Mouse (Mus musculus) testis, postnatal 10 days (tissue): ENCODE results near the gene Cnot3.
"Not testable (repeated sequence)": the region's sequence is repeated elsewhere in the genome, so short reads cannot be mapped to it uniquely, and the experiment has no call there.

Experiments used
- DNase-seq: peaks from one replicate; pipeline ENCODE4 v3.0.0; 2021; ENCODE audit warnings: low spot score

The Cnot3 gene

DNA sequence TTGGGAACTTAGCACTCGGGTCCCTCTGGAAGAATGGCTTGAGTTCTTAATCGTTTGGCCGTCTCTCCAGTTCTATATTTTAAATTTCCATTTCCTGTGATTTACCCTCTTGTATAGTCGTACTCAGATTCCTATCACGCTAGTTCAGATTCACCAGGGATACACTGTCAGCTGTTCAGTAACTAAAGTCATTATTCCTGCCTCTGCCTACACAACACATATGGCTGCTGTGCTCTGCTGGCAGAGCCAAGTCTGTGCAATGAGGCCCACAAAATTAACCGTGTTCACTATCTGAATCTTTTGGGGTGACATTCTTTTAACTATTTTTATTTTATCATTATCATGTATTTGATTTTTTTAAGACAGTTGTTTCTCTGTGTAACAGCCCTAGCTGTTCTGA is 53.4 kb downstream of the Cnot3 start:
- DNase-seq = no peak

DNA sequence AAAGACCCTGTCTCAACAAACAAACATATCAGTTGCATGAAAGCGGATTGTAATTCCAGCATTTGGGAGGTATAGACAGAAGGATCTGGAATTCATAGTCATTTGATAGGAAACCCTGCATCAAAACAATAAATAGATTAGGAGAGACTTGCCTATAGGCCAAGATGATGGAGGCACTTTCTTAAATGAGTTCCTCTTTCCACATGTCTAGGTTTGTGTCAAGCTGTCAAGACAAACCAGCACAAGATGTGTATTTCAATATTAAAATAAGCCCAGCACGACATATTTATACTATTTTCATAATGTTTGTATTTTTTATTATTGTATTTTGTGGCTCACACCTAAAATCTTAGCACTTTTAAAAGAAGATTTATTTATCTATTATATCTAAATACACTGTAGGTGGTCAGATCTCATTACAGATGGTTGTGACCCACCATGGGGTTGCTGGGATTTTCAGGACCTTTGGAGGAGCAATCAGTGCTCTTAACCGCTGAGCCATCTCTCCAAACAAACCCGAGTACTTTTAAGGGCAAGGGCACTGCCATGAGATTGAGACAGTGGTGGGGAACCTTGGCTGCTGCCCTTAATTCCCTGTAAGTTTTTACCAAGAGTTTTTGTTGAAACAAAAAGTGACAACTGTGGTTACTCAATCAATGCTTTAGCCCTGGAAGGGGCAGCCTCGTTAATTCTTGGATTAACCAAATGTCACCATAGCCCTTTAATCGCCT is 58.2 kb downstream of the Cnot3 start:
- DNase-seq = no peak

DNA sequence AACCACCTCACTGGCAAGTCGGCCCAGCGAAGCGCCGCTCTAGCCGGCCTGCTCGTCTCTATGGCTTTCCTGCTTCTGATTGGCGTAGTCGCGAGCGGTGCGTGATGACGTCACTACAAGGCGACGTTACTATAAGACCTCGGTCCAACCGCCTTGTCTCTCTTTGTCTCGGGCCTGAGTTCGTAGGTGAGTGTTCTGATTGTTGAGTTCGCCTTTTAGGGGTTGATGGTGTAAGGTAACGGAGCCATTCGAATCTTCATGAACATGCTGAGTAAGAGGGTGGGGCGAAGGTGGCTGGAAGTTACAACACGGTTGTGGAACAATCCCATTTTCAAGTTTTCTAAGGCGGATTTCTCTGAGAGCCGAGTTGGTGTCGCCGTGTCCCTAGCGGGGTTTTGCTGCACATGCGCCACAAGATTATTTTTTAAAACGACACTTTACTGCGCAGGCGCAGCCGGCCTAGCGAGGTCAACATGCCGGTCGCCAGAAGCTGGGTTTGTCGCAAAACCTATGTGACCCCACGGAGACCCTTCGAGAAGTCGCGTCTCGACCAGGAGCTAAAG is 58.9 kb downstream of the Cnot3 start, which contains the start of gene Rps9:
Gene Rps9 (plus strand): TSS at position 115 of the 563 bp plus-strand sequence.
- peak; percentile 96 for DNase-seq

DNA sequence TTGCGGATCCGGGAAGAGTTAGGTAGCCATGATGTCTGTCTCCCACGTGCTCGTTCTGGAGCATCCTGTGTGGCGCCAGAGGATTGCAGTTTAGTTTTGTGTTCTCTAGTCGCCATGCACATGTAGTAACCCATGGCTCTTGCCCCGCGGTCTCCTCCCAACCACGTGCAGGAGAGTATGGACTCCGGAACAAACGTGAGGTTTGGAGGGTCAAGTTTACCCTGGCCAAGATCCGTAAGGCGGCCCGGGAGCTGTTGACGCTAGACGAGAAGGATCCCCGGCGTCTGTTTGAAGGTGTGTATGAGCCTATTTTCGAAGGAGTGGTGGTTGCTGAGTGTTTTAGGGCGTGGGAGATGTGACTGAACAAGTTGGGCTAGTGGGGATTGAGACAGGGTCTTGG is 59.4 kb downstream of the Cnot3 start:
- DNase-seq = no peak

DNA sequence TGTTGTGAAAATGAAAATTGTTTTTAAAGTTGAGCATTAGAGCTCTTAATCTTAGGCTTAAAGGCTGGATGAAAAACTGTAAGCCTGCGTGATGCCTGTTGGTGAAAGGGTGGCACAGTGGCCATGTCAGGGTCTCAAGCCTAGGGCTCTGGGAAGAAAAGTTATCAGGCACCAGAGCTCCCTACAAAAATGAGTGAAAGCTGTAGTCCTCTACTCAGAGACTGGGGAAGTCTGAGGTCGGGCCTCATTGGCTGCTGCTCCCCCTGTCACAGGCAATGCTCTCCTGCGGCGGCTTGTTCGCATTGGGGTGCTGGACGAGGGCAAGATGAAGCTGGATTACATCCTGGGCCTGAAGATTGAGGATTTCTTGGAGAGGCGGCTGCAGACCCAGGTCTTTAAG is 60.4 kb downstream of the Cnot3 start:
- not testable (repeated sequence) for DNase-seq

DNA sequence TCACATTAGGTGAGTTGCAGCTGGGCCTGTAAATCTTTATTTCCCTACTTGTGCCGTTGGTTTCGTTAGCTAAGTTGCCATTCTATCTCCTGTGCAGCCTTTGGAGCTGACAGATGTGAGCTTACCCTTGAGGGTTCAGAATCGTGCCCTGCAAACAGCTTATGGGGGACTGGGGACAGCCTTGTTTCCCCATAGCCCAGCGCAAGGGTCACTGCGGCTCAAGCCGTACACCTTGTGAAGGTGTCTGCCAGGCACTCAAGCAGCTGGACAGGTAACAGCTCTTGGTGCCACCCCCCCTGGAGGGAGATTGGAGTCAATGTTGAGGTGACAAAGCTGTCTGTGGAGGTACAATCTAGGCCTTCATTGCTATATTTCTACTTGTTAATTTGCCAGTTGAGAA is 60.8 kb downstream of the Cnot3 start:
- no peak for DNase-seq

DNA sequence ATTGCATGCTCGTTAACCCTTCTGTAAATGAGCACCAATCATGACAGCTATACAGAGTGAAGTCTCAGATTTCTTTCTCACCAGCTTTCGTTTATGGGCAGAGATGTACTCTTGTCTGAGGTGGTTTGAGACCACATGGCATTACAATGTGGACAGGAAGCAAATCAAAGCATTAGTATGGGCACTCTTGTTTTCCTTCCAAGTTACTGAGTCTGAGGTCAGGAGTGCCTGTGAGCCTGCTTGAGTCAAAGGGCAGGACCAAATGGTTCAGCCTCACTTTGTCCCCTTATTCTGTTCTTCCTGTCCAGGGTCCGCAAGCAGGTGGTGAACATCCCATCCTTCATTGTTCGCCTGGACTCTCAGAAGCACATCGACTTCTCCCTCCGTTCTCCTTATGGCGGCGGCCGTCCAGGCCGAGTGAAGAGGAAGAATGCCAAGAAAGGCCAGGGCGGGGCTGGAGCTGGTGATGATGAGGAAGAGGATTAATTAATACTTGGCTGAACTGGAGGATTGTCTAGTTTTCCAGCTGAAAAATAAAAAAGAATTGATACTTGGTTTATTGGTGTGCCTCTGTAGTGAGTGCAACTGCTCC is 61.4 kb downstream of the Cnot3 start:
- no peak for DNase-seq

DNA sequence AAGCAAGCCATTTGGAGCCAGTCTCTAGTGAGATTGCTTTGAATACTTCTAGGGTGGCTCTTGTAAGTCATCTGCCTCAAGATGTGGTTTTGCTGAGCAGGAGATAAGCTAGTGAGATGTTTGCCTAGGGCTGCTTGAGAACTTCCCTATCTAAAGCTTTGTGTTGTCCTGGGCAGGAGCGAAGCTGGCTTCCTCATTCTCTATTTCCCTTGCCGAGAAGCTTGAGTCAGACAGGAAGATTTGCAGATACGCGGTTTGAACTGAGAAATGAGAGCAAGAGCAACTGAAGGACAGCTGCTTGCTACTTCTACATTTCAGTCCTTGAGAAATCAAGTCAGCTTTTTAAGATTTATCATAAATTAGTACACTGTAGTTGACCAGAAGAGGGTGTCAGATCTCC is 62.0 kb downstream of the Cnot3 start:
- no peak for DNase-seq

DNA sequence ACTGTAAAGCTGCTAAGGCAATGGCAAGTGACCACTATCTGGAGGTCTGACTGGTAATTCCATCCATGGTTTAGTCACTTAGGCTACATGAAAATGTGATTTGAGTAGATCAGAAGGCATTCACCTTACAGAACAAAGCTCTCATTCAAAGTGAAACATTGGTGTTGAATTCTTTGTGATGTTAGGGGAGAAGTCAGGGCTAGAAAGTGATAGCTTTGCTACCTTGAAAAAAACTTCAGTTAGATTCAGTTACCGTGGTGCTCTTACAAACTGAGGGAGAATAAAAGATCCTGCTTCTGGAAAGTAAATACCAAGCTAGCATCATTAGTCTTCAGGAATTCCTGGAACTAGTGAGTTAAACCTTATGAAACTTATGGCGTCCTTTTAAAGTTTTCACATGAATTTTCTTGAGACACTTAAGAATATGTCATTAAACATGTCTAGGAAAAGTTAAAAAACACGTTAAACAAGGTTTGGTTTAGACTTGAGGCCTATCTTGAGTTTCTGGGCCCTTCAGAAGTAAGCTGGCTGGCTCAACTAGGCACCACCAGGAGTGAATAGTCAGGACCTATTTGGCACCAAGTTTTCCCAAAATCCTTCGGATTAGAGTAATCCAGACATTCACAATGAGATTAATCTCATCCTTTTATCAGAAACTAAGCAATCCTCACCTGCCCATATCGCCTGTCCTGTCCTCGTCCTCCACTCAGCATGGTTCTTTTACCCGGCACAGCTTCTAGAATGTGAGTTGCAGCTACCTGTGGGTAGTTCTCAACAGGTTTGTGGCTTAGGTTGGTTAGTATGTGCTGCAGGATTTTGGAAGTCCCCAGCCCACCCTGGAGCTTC is 62.7 kb downstream of the Cnot3 start:
- no peak for DNase-seq

DNA sequence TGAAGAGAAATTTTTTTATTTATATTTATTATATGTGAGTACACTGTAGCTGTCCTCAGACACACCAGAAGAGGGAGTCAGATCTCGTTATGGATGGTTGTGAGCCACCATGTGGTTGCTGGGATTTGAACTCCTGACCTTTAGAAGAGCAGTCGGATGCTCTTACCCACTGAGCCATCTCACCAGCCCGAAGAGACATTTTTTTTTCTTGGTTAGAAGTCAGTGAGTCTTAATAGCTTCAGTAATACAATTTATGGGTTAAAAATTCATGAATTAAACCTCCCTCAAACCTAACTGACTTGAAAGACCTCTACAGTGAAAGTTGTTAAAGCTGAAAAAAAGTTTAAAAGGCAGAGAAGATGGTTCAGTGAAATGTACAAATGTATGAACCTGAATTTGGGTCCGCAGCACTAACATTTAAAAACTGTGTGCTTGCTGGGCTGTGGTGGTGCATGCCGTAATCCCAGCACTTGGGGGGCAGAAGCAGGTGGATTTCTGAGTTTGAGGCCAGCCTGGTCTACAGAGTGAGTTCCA is 63.4 kb downstream of the Cnot3 start:
- DNase-seq = not testable (repeated sequence)

DNA sequence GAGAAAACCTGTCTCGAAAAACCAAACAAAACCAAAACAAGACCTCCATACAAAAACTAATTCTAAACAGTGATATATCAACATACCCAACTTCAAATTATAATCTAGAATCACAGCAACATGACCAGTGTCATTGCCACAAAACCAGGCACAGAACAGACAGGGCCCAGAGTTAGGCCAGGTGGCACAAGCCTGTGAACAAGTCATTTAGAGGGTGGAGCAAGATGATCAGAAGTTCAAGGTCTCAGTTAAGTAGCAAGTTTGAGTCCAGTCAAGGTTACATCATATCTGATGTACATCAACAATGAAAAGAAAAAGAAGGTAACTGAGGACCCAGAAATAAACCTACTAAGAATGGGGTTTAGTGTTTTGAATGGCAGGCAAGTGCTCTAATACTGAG is 63.9 kb downstream of the Cnot3 start:
- DNase-seq = no peak
